Mouse (Mus musculus) heart, embryonic 11.5 days (tissue): Measurements from ENCODE around the gene Trp53. TPM values are rescaled to one million over a fixed set of nuclear protein-coding genes. Genes with fewer than 3 reads are reported as not detected.

Experiments
- ATAC-seq: fragments of 200-750 bp; cut with Nextera tagmentation; replicated peaks from 2 replicates; pipeline ENCODE4 v1.8.0; 2017; ENCODE audit warnings: moderate library complexity; ENCODE audit not compliant: insufficient number of reproducible peaks, low FRiP score, low TSS enrichment
- H3K27ac ChIP-seq: fragments of 300-500 bp; sonication (generic); 2 replicates; pipeline ENCODE4 v1.5.1; 2014; ENCODE audit warnings: mild to moderate bottlenecking, low read depth, low read length
- H3K27me3 ChIP-seq: fragments of 300-500 bp; sonication (generic); 2 replicates; pipeline ENCODE4 v1.6.1; 2014; ENCODE audit warnings: mild to moderate bottlenecking, low read length, mixed read lengths; ENCODE audit not compliant: control insufficient read depth, insufficient read depth
- H3K36me3 ChIP-seq: fragments of 300-500 bp; sonication (generic); 2 replicates; pipeline ENCODE4 v1.6.1; 2014; ENCODE audit warnings: mild to moderate bottlenecking, low read length, moderate library complexity, mixed read lengths; ENCODE audit not compliant: control insufficient read depth, insufficient read depth
- H3K4me1 ChIP-seq: fragments of 300-500 bp; sonication (generic); 2 replicates; pipeline ENCODE4 v1.6.1; 2014; ENCODE audit warnings: low read length; ENCODE audit not compliant: control insufficient read depth, insufficient read depth
- H3K4me2 ChIP-seq: fragments of 300-500 bp; sonication (generic); 2 replicates; pipeline ENCODE4 v1.6.1; 2014; ENCODE audit warnings: mild to moderate bottlenecking, moderate library complexity
- H3K4me3 ChIP-seq: fragments of 300-500 bp; sonication (generic); 2 replicates; pipeline ENCODE4 v1.5.1; 2014; ENCODE audit warnings: low read depth, low read length
- H3K9ac ChIP-seq: fragments of 300-500 bp; sonication (generic); 2 replicates; pipeline ENCODE4 v1.6.1; 2014; ENCODE audit warnings: mild to moderate bottlenecking, low read depth, low read length, moderate library complexity
- H3K9me3 ChIP-seq: fragments of 300-500 bp; sonication (generic); replicated peaks from 2 replicates; pipeline ENCODE4 v1.6.1; 2016; ENCODE audit warnings: low read length; ENCODE audit not compliant: control insufficient read depth
- WGBS: fragments of 180-500 bp; shearing (Covaris S2); extraction: QIAGEN DNeasy Blood & Tissue Kit; methylation state at CpG from one replicate; pipeline ENCODE4 v1.1.7; 2014; ENCODE audit not compliant: insufficient replicate concordance; 5-methylcytosine and 5-hydroxymethylcytosine counted together
- microRNA counts: library from miRNA; unstranded; fragments of <30 nt; microRNA quantifications from one replicate; lab custom pipeline; 2015
- microRNA-seq: library from miRNA; unstranded; fragments of <30 nt; microRNA quantifications from one replicate; pipeline ENCODE4, GENCODE M21; 2016; ENCODE audit warnings: borderline number of aligned reads
- polyA plus RNA-seq: library from polyadenylated mRNA; unstranded; fragments of >200 nt; fragmentation: Nextera tagmentation; extraction: Ambion mirVana; gene quantifications from 2 replicates; pipeline ENCODE4 v1.2.1, GENCODE M21; 2014

The Trp53 gene
- polyA plus RNA-seq, 1 experiment from 2014 or later = 107 TPM

DNA sequence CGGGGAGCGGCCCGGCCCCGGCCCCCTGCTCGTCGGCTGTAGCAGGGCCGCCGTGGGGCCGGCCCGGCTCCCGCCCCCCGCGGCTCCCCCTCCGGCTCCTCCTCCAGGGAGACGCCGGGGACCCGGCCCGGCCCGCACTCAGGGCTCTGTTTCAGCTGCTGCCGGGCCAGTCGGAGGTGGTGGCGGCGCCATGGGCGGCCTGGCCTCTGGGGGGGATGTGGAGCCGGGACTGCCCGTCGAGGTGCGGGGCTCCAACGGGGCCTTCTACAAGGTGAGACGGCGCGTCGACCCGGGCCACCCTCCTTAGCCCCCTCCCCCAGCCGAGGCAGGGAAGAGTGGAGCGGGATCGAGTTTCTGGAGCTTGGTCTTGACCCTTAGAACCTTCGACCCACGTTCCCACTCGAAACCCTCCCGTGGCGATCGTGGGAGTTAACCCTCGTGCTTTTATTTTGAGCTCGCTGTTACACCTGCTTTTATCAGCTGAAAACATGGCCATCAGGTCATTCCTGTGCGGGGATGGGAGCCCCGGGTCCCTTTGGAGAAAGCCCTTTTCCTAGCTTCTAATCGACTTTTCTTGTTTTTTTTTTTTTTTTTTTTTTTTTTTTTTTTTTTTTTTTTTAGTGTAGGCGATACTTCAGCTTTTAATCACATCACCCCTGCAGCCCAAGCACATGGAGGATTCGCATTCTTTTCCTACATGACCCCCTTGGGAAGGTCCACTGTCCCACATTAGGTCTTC lies 53.1 kb downstream of the Trp53 start:
- WGBS = under 1% methylated on average over 42 of the region's 50 CpGs
- Histone ChIP-seq H3K4me2 (peak overlapping the region; percentile 89), H3K27ac (peak overlapping the region; percentile 98), H3K9ac (peak overlapping the region; percentile 96), H3K4me1 (peaks cover 20% of the 10 kb centered on the region), H3K27me3 (no peaks in the 10 kb centered on the region), H3K9me3 (no peaks in the 10 kb centered on the region), H3K36me3 (peaks cover 4% of the 10 kb centered on the region; the same call in 1 of the 2 replicates), H3K4me3 (peak overlapping the region; percentile 97)
- peak; percentile 62 for ATAC-seq

DNA sequence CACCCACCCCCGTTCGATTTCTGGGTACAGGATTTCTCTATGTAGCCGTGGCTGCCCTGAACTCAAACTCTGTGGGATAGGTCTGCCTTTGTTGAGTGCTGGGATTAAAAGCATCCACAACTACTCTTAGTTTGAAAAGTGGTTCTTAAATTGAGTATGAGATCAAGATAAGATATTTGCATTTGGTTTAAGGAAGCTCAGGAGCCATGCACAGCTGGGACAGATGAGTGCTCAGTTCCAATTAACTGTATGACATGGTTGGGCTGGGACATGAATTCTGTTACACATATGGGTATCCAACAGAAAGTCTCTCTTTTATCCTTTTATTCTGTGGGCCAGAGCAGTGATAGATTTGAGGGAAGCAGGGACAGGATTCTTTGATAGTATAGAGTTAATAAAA lies 55.3 kb downstream of the Trp53 start:
- H3K27ac ChIP-seq = no peak overlapping the region
- peaks cover 15% of the 10 kb centered on the region for H3K36me3 ChIP-seq
- no peaks in the 10 kb centered on the region for H3K27me3 ChIP-seq
- H3K4me2 ChIP-seq = no peak overlapping the region; the same call in 1 of the 2 replicates
- no peak overlapping the region for H3K9ac ChIP-seq
- no peak overlapping the region for H3K4me3 ChIP-seq
- 86% methylated on average over 3 of the region's 3 CpGs for WGBS
- H3K9me3 ChIP-seq = no peaks in the 10 kb centered on the region
- H3K4me1 ChIP-seq = peaks cover 20% of the 10 kb centered on the region
- no peak for ATAC-seq

MicroRNA genes within 50 kb of the gene (microRNA counts, 519-probe panel; counts per million panel counts)
- microRNA mmu-miR-467f (lab: Ali Mortazavi, UCI) = 2,492 counts per million, percentile 6 among the panel's probes with 10 or more counts

Small RNAs within 50 kb of the gene (microRNA-seq; reads per million reads assigned to microRNA genes)
- gene Mir467f = not detected

Other genes with a start within 250 kb of the Trp53 start
- gene Rnf227, start 239.9 kb upstream of the Trp53 start, polyA plus RNA-seq = 7.8 and 8.6 TPM in 2 replicates
- 15.5 and 21.8 TPM in 2 replicates for gene Chd3, start 211.0 kb upstream of the Trp53 start, polyA plus RNA-seq
- gene Naa38, start 184.9 kb upstream of the Trp53 start, polyA plus RNA-seq = 166 and 170 TPM in 2 replicates
- gene Cyb5d1, start 184.7 kb upstream of the Trp53 start, polyA plus RNA-seq = 19.6 and 25.0 TPM in 2 replicates
- gene Tmem88, start 182.1 kb upstream of the Trp53 start, polyA plus RNA-seq = 30.5 and 31.7 TPM in 2 replicates
- 21.5 and 25.1 TPM in 2 replicates for gene Kdm6b, start 166.7 kb upstream of the Trp53 start, polyA plus RNA-seq
- 0.20 and 1.3 TPM in 2 replicates for gene Dnah2, start 31.2 kb upstream of the Trp53 start, polyA plus RNA-seq
- 15.2 and 19.0 TPM in 2 replicates for gene Efnb3, start 20.2 kb upstream of the Trp53 start, polyA plus RNA-seq
- gene Wrap53, start 104 bp upstream of the Trp53 start, polyA plus RNA-seq = 20.3 and 22.9 TPM in 2 replicates
- gene Atp1b2, start 25.6 kb downstream of the Trp53 start, polyA plus RNA-seq = 31.0 and 36.2 TPM in 2 replicates
- 1.5 TPM in 1 of 2 replicates, not detected in the other for gene Shbg, start 37.5 kb downstream of the Trp53 start, polyA plus RNA-seq
- gene Sat2, start 41.7 kb downstream of the Trp53 start, polyA plus RNA-seq = 15.2 and 16.4 TPM in 2 replicates
- 21.1 and 29.0 TPM in 2 replicates for gene Fxr2, start 52.6 kb downstream of the Trp53 start, polyA plus RNA-seq
- gene Sox15, start 75.0 kb downstream of the Trp53 start, polyA plus RNA-seq = not detected in 2 replicates
- 16.5 and 35.1 TPM in 2 replicates for gene Mpdu1, start 82.3 kb downstream of the Trp53 start, polyA plus RNA-seq
- gene Cd68, start 85.8 kb downstream of the Trp53 start, polyA plus RNA-seq = 4.2 and 4.7 TPM in 2 replicates
- 530 and 592 TPM in 2 replicates for gene Eif4a1, start 92.1 kb downstream of the Trp53 start, polyA plus RNA-seq
- gene Senp3, start 101.7 kb downstream of the Trp53 start, polyA plus RNA-seq = 70.2 and 81.4 TPM in 2 replicates
- gene Tnfsf13, start 105.4 kb downstream of the Trp53 start, polyA plus RNA-seq = 0.24 TPM in 1 of 2 replicates, not detected in the other
- gene Tnfsf12, start 115.5 kb downstream of the Trp53 start, polyA plus RNA-seq = 4.4 TPM in 2 replicates
- gene Tnfsfm13, start 115.7 kb downstream of the Trp53 start, polyA plus RNA-seq = 3.0 and 4.2 TPM in 2 replicates
- 29.0 and 36.7 TPM in 2 replicates for gene Polr2a, start 178.3 kb downstream of the Trp53 start, polyA plus RNA-seq
- gene Slc35g3, start 181.6 kb downstream of the Trp53 start, polyA plus RNA-seq = 0.10 TPM in 1 of 2 replicates, not detected in the other
- gene Zbtb4, start 185.6 kb downstream of the Trp53 start, polyA plus RNA-seq = 2.1 and 3.1 TPM in 2 replicates
- 3.7 and 4.5 TPM in 2 replicates for gene Chrnb1, start 215.6 kb downstream of the Trp53 start, polyA plus RNA-seq
- 1.5 and 2.5 TPM in 2 replicates for gene Fgf11, start 221.5 kb downstream of the Trp53 start, polyA plus RNA-seq
- 1.1 and 1.5 TPM in 2 replicates for gene Tmem102, start 225.3 kb downstream of the Trp53 start, polyA plus RNA-seq
- not detected in 2 replicates for gene Gm39566, start 234.9 kb downstream of the Trp53 start, polyA plus RNA-seq
- not detected in 2 replicates for gene Spem2, start 238.1 kb downstream of the Trp53 start, polyA plus RNA-seq
- not detected in 2 replicates for gene Spem1, start 241.8 kb downstream of the Trp53 start, polyA plus RNA-seq